Mouse (Mus musculus) left cerebral cortex, postnatal 25 days (tissue): ENCODE data around the gene Aadac. TPM values are rescaled to one million over a fixed set of nuclear protein-coding genes. Genes with fewer than 3 reads are reported as not detected.
A peak's percentile ranks its signal among the peaks of the same experiment; 100 is the strongest.

Experiments
- DNase-seq, 2 experiments: peaks; one replicate each; pipeline ENCODE4 v3.0.0; 2022; ENCODE audit warnings: low spot score in 2 of 2, mixed read lengths in 1 of 2
- intact Hi-C: fragments of 180-260 bp; cut with DNase I; formaldehyde crosslinking; loops from one replicate; pipeline ENCODE4 v1.15.1; 2025
- total RNA-seq, 2 experiments: library from RNA; stranded (reverse); gene quantifications; 2 replicates each; pipeline ENCODE4 v1.2.3; 2021

Gene Aadac
- not detected for total RNA-seq

DNA sequence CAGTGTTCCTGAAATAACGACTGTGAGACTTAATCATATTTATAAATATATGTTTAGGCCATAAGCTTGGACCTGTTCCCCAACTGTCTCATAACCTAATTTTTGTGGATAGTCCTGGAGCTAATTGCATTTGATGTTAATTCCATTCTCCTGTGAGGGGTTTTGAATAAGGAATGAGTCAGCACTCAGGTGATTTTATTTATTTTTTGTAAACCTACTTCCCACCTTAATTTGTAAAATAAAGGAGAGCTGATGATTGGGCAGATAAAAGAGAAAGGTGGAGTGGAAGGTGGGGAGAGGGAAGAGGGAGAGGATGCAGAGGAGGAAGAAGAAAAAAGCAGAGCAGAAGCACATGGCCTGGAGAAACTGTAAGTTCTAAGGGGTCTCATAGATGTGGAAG is at the start of gene Aadac:
Gene Aadac, plus strand, starts transcription at position 301 of the 400 bp plus-strand sequence.
- intact Hi-C loops = no loop called here

DNA sequence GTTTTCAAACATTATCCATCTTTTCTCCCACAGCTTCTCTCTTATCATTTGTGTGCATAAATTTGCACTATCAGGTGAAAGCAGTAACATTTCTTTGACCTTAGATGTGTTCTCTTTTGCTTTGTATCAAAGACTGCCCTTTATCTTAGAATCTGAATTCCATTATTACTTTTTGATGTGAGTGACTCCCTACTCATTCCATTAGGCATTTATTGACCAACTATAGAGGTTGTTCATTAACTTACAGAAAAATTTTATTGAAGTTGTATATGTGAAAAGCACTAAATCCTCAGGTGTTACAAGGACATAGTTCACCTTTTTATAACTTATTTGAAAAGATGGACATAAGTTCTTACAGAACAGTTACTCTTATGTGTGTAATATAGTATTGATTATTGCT is 21.9 kb upstream of the Aadac start:
- intact Hi-C loops = no loop called here
- no peak for DNase-seq

More for the DNA sequence above, at the start of gene Aadac:
- no peak for DNase-seq

DNA sequence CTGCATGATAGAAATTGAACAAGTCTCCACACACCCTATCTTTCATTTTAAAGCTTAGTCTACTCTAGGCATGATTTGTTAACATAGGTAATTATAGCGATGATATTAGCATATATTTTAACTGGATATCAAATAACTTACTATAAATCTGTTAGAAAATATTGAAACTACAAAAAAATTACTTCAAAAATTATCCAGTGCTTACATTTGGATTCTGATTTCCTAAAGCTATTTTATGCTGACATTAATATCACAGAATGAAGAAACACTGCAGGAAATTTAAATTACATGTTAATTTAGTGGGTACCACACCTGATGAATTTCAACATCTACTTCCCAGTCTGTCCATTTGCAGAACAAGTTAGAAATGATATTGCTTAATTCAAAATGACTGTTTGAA is 19.1 kb upstream of the Aadac start, which contains the start of gene Aadacl2:
Gene Aadacl2, plus strand, starts transcription at position 301 of the 400 bp plus-strand sequence.
- DNase-seq = no peak
- intact Hi-C loops = no loop called here

DNA sequence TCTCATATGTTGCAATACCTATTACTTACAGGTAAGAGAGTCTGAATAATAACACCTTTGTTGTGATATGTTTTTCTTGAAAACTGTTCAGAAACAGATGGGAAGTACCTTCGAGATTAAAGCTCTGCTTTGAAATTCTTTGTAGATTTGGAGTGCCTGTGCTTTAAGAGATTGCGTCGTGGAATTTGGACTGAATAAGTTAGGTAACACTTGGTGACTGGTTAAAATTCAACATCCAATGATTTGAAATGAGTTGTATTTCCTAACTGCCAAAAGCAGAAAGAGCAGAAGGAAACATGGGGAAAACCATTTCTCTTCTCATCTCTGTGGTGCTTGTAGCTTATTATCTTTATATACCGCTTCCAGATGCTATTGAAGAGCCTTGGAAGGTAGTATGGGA is 6.0 kb downstream of the Aadac start:
- intact Hi-C loops = no loop called here

DNA sequence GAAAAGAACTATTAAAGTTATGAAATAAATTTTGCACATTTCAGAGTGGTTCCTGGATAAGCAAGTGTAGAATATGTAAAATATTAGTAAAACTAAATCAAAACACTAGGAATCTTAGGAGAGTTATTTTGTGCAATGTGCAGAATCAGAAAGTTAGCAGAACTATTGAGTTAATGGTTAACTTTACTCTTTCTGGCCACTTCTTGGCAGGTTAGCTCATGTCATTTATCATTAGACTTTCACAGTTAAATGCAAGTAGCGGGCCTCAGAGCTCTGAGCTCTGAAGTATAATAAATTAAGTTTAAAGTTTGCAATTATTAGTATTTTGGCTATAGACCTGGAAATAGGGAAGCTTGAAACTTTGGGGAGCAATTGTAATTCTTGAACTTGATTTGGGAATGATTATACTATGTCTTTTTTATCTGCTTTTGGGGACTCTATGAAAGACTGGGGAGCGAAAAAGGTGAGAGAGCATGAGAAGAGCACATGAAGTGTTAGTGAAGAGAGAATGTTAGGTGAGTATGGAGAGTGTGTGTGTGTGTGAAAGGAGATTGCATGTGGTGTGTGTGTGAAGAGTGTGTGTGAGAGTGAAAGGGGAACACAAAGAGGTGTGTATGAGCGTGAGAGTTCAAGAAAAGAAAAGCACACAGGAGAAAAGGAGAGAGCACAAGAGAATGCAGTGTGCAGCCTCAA is 20.9 kb downstream of the Aadac start:
- no peak for DNase-seq
- intact Hi-C loops = no loop called here

More for the DNA sequence above, 6.0 kb downstream of the Aadac start:
- DNase-seq = no peak

DNA sequence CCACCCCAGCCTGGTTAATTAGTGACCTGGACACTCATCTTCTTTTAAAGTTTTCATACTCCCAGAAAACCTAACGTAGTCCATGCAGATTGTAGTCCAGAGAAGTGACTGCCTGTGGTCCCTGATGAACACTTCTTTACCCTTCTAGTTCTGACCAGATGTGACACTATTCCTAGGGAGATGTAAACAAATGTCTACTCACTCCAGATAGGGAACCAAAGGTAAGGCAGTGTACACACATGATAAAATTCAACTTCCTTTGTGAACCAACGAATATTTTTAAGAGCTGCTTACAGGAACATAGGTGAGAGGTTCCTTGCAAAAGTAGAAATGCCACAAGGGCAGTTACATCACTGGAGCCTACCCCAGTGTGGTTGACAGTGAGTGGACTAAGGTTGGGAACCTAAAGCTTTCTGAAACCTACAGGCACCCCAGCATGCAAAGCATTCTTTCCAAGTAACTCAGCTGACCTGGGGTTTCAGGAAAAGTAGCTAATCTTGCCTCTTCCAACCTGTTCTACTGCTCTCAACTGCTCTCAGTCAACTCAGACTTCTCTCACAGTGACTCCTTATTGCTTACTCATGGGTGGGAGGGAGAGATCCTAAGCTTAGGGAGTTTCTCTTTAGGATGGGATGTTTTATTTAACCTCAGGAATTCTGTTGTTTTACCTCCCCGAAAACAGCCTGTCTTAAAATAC is 27.9 kb downstream of the Aadac start:
- intact Hi-C loops = loop anchor here (2.0 to 10.0 kb wide), 2 partner anchors 183 to 739 kb away; no protein-coding TSS in a partner anchor

DNA sequence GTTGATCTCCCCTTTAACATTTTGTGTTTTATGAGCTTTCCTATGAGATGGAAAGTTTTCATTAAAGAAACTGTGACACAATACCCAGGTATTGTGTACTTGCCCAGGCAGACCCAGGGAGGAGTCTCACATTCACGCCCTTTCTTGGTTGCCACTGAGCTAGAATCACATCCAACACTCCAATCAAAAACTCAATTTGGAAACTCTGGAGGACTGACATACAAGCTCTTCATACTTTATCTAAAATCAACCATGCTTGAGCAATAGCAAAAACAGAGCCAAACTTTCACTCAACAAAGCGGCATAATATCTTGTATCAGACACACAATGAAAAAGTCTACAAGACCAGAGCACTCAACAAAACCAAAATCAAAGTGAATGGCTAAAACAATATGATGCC is 28.4 kb downstream of the Aadac start:
- no peak for DNase-seq
- intact Hi-C loops = loop anchor here (2.0 to 10.0 kb wide), 2 partner anchors 183 to 739 kb away; no protein-coding TSS in a partner anchor

More for the DNA sequence above, 27.9 kb downstream of the Aadac start:
- no peak for DNase-seq

DNA sequence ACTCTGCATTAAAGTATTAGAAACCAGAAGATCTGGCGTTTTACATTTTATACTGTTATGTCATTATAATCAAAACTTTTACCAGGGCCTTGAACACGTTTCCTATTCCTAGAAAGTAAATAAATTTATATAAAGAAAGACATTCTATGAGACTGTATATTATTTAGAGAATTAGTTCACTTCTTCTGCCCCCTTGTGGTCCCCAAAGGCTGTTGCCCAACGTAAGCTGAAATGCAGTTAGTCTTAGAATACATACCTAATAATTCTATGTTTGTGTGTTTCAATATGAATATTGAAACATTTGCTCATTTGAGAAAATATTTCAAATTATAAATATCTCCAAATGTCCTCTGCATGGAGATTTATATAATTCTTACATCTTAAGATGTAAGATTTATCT is 30.9 kb downstream of the Aadac start:
- DNase-seq = peak in 1 of 2 experiments; percentile 29
- intact Hi-C loops = loop anchor here (10.0 kb wide), 1 partner anchor 742 kb away; no protein-coding TSS in a partner anchor

DNA sequence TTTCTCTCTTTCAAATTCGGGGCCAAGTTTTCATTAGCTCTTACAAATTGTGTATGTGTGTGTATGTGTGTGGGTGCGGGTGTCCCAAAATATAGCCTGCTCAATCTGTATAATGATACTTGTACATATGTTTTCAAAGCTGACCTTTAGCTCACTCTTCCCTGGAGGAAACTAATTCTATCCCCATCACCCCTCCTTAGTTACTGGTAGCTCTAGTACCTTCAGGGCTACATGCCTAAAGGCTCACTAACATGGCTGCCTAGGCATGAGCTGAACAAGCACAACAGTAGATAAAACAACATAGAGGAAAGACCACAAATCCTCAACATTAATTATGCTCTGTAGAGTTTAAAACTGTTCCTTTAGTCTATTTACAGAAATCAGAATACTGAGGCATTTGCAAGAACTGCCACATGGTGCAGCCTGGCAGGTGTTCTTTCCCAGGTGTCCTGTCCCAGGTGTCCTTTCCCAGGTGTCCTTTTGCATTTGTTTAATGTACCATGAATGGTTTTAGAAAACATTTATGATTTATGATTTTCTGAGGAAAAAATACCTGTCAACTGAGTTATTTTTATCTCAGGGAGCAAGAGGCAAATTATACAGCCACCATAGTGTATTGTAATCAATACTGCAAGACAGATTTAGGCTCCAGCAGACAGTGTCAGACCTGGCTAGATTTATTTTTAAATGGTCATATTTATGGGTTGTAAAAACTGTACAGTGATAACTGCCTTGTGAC is 31.7 kb downstream of the Aadac start:
- no peak for DNase-seq
- intact Hi-C loops = loop anchor here (10.0 kb wide), 1 partner anchor 742 kb away; no protein-coding TSS in a partner anchor

DNA sequence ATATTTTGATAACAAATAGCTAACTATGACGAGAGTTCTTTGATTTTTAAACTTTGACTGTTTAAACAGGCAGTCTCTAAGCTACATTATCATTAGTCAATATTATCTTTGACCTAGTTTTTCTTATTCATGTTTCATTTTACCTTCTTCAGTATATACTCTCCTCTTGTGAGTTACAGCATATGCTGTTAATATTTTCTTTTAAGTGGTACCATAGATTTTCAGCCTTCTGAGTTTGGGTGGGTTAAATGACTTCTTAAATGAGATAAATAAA is 32.2 kb downstream of the Aadac start:
- intact Hi-C loops = loop anchor here (10.0 kb wide), 1 partner anchor 743 kb away; no protein-coding TSS in a partner anchor
- no peak for DNase-seq

DNA sequence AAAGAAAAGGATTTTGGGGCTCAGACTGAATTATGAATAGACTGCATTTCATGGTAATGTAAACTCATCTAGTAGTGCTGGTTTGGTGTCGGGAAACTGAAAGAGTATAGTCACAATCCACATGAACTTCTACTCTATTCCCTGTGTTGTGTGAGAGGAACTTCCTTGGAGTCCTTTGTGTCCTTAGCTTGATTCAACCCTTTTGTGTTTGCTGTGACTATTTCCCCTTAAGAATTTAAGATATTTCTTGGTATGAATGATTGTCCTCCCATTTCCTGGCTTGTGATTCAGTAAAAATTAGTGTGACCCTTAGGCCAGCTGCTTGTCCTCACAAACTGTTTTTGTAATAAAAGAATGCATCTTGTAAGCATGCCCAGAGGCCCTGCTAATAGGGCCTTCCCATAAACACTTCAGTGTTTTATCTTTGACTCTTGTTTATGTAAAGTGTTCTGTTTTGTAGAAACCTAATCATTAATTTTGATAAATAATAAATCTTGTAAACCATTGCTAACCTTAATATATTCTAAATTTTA is 53.4 kb downstream of the Aadac start:
- DNase-seq = no peak
- intact Hi-C loops = no loop called here

DNA sequence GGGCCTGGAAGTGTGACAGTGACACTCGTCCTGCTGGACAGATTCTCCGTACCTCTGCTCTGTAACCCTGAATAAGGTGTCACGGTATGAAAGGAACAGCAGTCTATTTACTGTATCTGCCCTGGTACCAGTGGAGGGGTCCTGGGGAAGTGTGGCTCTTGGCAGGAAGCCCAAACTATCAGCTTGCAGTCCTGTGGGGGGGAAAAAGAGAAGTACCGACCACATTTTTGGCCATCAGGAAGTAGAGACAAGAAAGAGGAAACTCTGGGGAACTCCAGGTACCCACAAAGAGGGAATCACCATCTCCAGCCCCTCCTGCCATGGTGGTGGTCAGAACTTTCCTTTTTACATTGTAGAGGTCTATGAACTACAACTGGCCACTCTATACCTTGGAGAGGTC is 55.1 kb downstream of the Aadac start:
- DNase-seq = peak; percentile 10 to 16
- intact Hi-C loops = no loop called here

DNA sequence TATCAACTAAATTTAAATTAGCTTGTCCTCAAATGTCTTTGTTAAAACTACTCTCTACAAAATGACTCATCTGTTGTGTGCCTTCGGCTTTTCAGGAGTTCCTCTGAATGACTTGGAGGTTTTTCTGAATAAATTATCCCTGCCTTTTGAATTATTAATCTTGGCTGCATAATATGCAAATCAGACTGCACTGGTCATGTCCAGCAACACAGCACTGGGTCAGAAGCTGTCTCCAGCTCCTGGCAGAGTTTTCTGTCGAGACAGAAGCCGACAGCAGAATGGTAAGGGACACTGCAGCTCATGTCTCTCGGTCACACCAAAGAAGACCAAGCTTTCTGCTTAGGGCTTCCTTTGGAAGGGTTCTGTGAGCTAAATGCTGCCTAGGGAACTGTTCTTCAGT is 56.1 kb downstream of the Aadac start, which contains the start of gene Sucnr1:
Gene Sucnr1, plus strand, starts transcription at position 222 of the 400 bp plus-strand sequence.
- intact Hi-C loops = no loop called here
- DNase-seq = peak in 1 of 2 experiments; percentile 33

DNA sequence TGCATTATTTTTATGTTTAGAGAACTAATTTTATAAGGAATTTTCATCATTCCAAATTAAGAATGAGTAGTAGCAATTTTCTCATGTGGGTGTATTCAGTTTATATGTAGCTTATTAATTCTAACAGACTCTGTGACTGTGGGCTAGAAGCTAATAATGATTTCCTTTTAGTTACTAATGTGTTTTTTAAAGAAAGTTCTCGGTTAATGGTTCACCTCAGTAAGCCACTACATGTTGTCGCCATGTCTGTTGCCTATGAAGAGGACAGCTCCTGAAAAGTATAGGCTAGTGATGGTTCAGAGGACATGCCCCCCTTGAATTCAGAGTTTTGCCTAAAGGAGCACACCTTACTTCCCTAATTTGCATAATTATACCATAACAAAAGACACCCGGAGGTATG is 57.2 kb downstream of the Aadac start:
- intact Hi-C loops = no loop called here
- DNase-seq = no peak

DNA sequence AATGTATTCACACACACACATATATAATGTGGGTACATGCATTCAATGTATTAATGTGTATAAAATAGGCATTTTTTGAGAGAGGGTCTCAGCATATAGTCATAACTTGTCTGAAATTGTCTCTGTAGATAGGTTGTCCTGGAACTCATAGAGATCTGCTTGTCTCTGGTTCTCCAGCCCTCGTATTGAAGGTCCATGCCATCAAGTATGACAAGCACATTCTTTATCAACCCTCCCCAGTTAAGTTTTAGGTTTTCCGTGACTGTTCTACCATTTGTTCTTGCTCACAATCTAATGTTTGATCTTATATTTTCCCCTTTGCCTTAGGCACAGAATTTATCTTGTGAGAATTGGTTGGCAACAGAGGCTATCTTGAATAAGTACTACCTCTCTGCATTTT is 60.2 kb downstream of the Aadac start:
- intact Hi-C loops = no loop called here
- DNase-seq = no peak

Other genes with a start within 250 kb of the Aadac start
- not detected for gene Gm8298, start 164.7 kb upstream of the Aadac start, total RNA-seq
- gene C130079G13Rik, start 100.5 kb upstream of the Aadac start, total RNA-seq = not detected
- not detected for gene Aadacl2, start 19.0 kb upstream of the Aadac start, total RNA-seq
- gene Sucnr1, start 56.2 kb downstream of the Aadac start, total RNA-seq = not detected